Mouse (Mus musculus): ENCODE results near the gene Drc3. TPM values are rescaled to one million over a fixed set of nuclear protein-coding genes. Genes with fewer than 3 reads are reported as not detected.

The Drc3 gene
- total and polyA plus RNA-seq, 2 experiments from 2014 or later = 8.6 to 9.2 TPM

DNA sequence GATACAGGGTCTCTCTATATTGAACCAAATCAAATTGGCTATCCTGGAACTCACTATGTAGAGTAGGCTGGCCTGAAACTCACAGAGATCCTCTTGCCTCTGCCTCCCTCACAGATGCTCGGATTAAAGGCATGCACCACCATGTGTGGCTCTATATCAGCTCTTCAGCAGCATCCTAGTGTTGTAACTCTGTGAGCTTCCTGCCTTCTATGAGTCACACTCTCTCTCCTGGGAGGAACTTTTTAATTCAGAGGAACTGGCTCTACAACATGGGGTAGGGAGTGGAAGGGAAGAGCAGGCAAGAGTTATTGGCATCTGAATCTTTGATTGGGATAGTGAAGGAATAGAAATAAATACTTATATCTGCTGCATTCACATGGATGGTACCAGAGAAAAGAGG is 4.0 kb downstream of the Drc3 start:
- no peak for TF ChIP-seq CTCF (IDR thresholded peaks at IDR 0.05)
- ATAC-seq (ENCODE audit: low FRiP score) = no peak
- no peaks in the 10 kb centered on the region for H3K27me3 ChIP-seq (ENCODE audit: insufficient read depth, low read length)
- no peak overlapping the region for H3K4me2 ChIP-seq (ENCODE audit: low read depth, low read length, poor library complexity, severe bottlenecking)
- H3K27ac ChIP-seq (ENCODE audit: low read depth, low read length) = no peak overlapping the region
- no peak overlapping the region for H3K9ac ChIP-seq (replicated peaks; ENCODE audit: low read length, poor library complexity, severe bottlenecking)
- H3K9me3 ChIP-seq (ENCODE audit: low read length) = no peaks in the 10 kb centered on the region
- no peak overlapping the region for H3K4me3 ChIP-seq (ENCODE audit: low read depth, low read length)
- no peaks in the 10 kb centered on the region for H3K36me3 ChIP-seq (ENCODE audit: insufficient read depth, low read length)
- 42% methylated on average over 1 of the region's 1 CpGs for WGBS
- DNase-seq (ENCODE audit: low spot score) = no peak
- H3K4me1 ChIP-seq (ENCODE audit: insufficient read depth, low read length) = no peaks in the 10 kb centered on the region

DNA sequence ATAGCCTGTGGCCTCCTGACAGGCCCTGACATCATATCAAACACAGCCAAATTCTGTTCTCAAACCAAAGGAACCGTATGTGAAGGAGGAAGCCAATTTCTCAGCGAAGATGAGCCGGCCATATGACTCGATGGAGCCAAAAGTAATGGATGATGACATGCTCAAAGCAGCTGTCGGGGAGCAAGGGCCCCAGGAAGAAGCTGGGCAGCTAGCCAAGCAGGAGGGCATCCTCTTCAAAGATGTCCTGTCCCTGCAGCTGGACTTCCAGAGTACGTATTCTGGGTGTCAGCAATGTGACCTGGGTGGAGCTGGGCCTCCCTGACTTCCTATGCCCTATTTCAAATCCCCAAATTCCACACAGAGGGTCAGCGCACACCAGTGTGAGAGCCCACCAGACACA is 5.4 kb downstream of the Drc3 start:
- Histone ChIP-seq H3K36me3 (ENCODE audit: insufficient read depth, low read length) (no peaks in the 10 kb centered on the region), H3K9me3 (ENCODE audit: low read length) (no peaks in the 10 kb centered on the region), H3K27me3 (ENCODE audit: insufficient read depth, low read length) (no peaks in the 10 kb centered on the region), H3K4me3 (ENCODE audit: low read depth, low read length) (no peak overlapping the region), H3K4me2 (ENCODE audit: low read depth, low read length, poor library complexity, severe bottlenecking) (no peak overlapping the region), H3K9ac (replicated peaks; ENCODE audit: low read length, poor library complexity, severe bottlenecking) (no peak overlapping the region), H3K4me1 (ENCODE audit: insufficient read depth, low read length) (no peaks in the 10 kb centered on the region), H3K27ac (ENCODE audit: low read depth, low read length) (no peak overlapping the region)
- DNase-seq (ENCODE audit: low spot score) = no peak
- no peak for ATAC-seq (ENCODE audit: low FRiP score)
- TF ChIP-seq CTCF (IDR thresholded peaks at IDR 0.05) = no peak
- 82% methylated on average over 7 of the region's 7 CpGs for WGBS

DNA sequence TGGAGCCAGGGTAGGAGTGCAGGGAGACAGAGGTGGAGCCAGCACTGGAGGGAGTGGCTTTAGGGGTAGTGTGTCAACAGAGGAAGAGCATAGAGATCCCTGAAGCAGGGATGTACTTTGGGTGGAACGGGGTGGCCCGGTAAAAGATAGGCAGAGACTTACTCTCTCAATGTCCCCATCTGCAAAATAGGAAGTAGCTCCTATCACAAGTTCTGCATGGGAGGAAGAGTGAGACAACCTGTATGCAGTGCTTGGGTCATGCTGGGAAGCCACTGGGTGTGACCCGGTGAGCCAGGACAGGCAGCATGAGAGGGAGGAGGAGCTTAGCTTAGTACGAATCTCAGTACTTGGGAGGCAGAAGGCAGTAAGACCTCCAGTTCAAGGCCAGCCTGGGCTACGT is 6.0 kb downstream of the Drc3 start:
- no peak overlapping the region for H3K4me2 ChIP-seq (ENCODE audit: low read depth, low read length, poor library complexity, severe bottlenecking)
- H3K9me3 ChIP-seq (ENCODE audit: low read length) = no peaks in the 10 kb centered on the region
- no peaks in the 10 kb centered on the region for H3K27me3 ChIP-seq (ENCODE audit: insufficient read depth, low read length)
- H3K9ac ChIP-seq (replicated peaks; ENCODE audit: low read length, poor library complexity, severe bottlenecking) = no peak overlapping the region
- H3K4me1 ChIP-seq (ENCODE audit: insufficient read depth, low read length) = no peaks in the 10 kb centered on the region
- no peak for TF ChIP-seq CTCF (IDR thresholded peaks at IDR 0.05)
- WGBS = 77% methylated on average over 5 of the region's 5 CpGs
- H3K27ac ChIP-seq (ENCODE audit: low read depth, low read length) = no peak overlapping the region
- DNase-seq (ENCODE audit: low spot score) (no peak), ATAC-seq (ENCODE audit: low FRiP score) (no peak)
- no peaks in the 10 kb centered on the region for H3K36me3 ChIP-seq (ENCODE audit: insufficient read depth, low read length)
- H3K4me3 ChIP-seq (ENCODE audit: low read depth, low read length) = no peak overlapping the region

DNA sequence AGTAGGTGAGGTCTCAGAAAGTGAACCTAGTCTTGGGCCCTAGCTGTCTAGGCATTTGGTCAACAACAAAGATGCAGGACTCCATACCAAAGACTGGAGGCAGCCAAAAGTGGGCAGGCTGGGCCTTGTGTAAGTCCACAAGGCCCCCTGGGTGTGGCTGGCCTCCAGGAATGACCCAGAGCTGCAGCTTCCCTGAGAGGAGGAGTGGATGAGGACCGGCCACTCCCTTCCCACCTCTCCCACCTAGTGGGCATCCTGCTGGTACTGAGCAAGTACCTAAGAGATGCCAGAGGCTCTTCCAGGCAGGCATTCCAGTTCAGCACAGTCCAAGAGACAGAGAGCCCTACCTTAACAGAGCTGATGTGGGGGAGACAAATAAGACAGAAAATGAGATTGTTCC is 6.8 kb downstream of the Drc3 start:
- no peaks in the 10 kb centered on the region for H3K36me3 ChIP-seq (ENCODE audit: insufficient read depth, low read length)
- no peak overlapping the region for H3K4me2 ChIP-seq (ENCODE audit: low read depth, low read length, poor library complexity, severe bottlenecking)
- no peaks in the 10 kb centered on the region for H3K4me1 ChIP-seq (ENCODE audit: insufficient read depth, low read length)
- H3K9me3 ChIP-seq (ENCODE audit: low read length) = no peaks in the 10 kb centered on the region
- no peaks in the 10 kb centered on the region for H3K27me3 ChIP-seq (ENCODE audit: insufficient read depth, low read length)
- H3K4me3 ChIP-seq (ENCODE audit: low read depth, low read length) = no peak overlapping the region
- no peak for DNase-seq (ENCODE audit: low spot score)
- H3K9ac ChIP-seq (replicated peaks; ENCODE audit: low read length, poor library complexity, severe bottlenecking) = no peak overlapping the region
- no peak for TF ChIP-seq CTCF (IDR thresholded peaks at IDR 0.05)
- ATAC-seq (ENCODE audit: low FRiP score) = no peak
- WGBS = 81% methylated on average over 1 of the region's 1 CpGs
- no peak overlapping the region for H3K27ac ChIP-seq (ENCODE audit: low read depth, low read length)

DNA sequence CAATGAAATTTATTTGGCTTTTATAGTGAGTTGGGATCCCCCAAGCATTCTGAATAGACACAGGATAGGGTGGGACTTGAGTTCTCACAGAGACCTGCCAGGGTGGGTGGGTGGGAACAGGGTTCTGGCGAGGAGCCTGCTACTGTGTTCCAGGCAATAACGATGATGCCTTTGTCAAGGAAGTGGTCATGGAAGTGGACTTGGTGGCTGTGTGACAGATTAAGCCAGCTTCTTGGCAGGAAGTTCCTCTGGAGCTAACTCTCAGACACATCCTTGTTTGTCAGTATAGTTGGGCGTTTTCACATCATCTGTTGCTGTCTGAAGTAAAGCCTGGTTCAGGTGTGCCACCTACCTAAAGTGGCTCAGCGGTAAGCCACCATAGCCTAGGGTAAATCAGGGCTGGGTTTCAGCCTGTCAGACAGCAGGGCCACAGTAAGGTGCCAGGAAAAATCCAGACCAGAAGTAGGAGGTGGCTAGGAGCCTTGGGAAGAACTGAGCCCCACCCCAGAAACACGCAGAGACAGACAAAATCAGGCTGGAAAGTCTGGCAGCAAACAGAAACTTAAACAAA is 7.6 kb downstream of the Drc3 start:
- ATAC-seq (ENCODE audit: low FRiP score) (no peak), DNase-seq (ENCODE audit: low spot score) (no peak)
- H3K36me3 ChIP-seq (ENCODE audit: insufficient read depth, low read length) = no peaks in the 10 kb centered on the region
- no peak for TF ChIP-seq CTCF (IDR thresholded peaks at IDR 0.05)
- H3K4me1 ChIP-seq (ENCODE audit: insufficient read depth, low read length) = no peaks in the 10 kb centered on the region
- H3K27ac ChIP-seq (ENCODE audit: low read depth, low read length) = no peak overlapping the region
- WGBS = 75% methylated on average over 5 of the region's 5 CpGs
- no peaks in the 10 kb centered on the region for H3K27me3 ChIP-seq (ENCODE audit: insufficient read depth, low read length)
- H3K4me3 ChIP-seq (ENCODE audit: low read depth, low read length) = no peak overlapping the region
- H3K9ac ChIP-seq (replicated peaks; ENCODE audit: low read length, poor library complexity, severe bottlenecking) = no peak overlapping the region
- H3K4me2 ChIP-seq (ENCODE audit: low read depth, low read length, poor library complexity, severe bottlenecking) = no peak overlapping the region
- no peaks in the 10 kb centered on the region for H3K9me3 ChIP-seq (ENCODE audit: low read length)

DNA sequence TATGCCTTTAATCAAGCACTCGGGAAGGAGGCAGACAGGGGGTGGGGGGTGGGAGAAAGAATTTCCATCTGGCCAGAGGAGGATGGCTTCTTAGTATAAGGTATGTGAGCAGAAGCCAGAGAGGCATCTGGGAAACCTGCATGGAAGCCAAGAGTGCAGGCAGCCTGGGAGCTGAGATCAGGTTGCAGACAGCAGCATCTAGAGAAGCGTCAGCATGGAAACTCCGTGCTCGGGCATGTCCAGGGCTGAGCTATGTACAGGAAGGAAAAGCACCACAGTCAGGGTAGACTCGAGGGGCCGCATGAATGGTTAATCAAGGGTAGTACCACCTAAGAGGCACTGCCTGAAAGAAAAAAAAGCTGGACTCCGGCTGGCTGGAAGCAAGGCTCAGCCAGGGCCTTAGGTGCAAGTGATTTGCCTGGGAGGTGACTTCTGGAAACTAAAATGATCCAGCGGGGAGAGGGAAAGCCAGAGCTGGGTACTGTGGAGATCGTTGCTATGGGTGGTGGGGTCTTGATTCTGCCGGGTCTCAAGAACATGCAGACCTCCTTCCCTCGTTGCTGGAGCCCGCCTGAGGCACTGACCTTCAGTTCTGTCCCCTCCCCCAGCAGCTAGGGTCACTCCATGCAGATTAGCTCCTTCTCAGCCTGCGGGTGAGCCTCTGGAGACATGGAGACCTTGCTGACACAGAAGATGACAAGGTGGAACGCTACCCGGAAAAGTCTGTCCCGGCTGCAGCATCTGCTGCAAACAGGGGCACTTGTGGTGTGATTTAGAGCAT is 13.3 kb downstream of the Drc3 start:
- 45% methylated on average over 16 of the region's 16 CpGs for WGBS
- Histone ChIP-seq H3K4me1 (ENCODE audit: insufficient read depth, low read length) (no peaks in the 10 kb centered on the region), H3K9me3 (ENCODE audit: low read length) (no peaks in the 10 kb centered on the region), H3K4me3 (ENCODE audit: low read depth, low read length) (no peak overlapping the region), H3K4me2 (ENCODE audit: low read depth, low read length, poor library complexity, severe bottlenecking) (no peak overlapping the region), H3K9ac (replicated peaks; ENCODE audit: low read length, poor library complexity, severe bottlenecking) (no peak overlapping the region), H3K36me3 (ENCODE audit: insufficient read depth, low read length) (no peaks in the 10 kb centered on the region), H3K27me3 (ENCODE audit: insufficient read depth, low read length) (no peaks in the 10 kb centered on the region), H3K27ac (ENCODE audit: low read depth, low read length) (no peak overlapping the region)
- DNase-seq (ENCODE audit: low spot score) (no peak), ATAC-seq (ENCODE audit: low FRiP score) (no peak)
- no peak for TF ChIP-seq CTCF (IDR thresholded peaks at IDR 0.05)
